Mouse (Mus musculus) heart, embryonic 14.5 days (tissue): Measurements from ENCODE around the gene Slc4a1ap. TPM values are rescaled to one million over a fixed set of nuclear protein-coding genes. Genes with fewer than 3 reads are reported as not detected.

Experiments used
- ATAC-seq: fragments of 200-750 bp; cut with Nextera tagmentation; 2 replicates; pipeline ENCODE4 v1.8.0; 2017; ENCODE audit warnings: low read depth, moderate TSS enrichment; ENCODE audit not compliant: insufficient number of reproducible peaks, insufficient read depth, low FRiP score
- H3K27ac ChIP-seq, 2 experiments: fragments of 200-500 bp in 1 of 2; fragments of 300-500 bp in 1 of 2; sonication (generic) in 1 of 2; replicated peaks in 1 of 2; 2 replicates each; pipeline ENCODE4 v1.5.1; 2012 to 2014; ENCODE audit warnings: low read depth in 2 of 2, low read length in 2 of 2, control low read depth in 1 of 2, mild to moderate bottlenecking in 1 of 2, mixed read lengths in 1 of 2; ENCODE audit not compliant: control insufficient read depth in 1 of 2, insufficient read depth in 1 of 2
- H3K27me3 ChIP-seq: fragments of 300-500 bp; sonication (generic); 2 replicates; pipeline ENCODE4 v1.6.1; 2014; ENCODE audit warnings: mild to moderate bottlenecking, low read length, control low read depth; ENCODE audit not compliant: control insufficient read depth, insufficient read depth
- H3K36me3 ChIP-seq: fragments of 300-500 bp; sonication (generic); 2 replicates; pipeline ENCODE4 v1.6.1; 2014; ENCODE audit warnings: mild to moderate bottlenecking, control low read depth, low read length, mixed read lengths; ENCODE audit not compliant: control insufficient read depth, insufficient read depth
- H3K4me1 ChIP-seq, 2 experiments: fragments of 200-500 bp in 1 of 2; fragments of 300-500 bp in 1 of 2; sonication (generic) in 1 of 2; 2 replicates each; pipeline ENCODE4 v1.6.1; 2012 to 2014; ENCODE audit warnings: low read length in 2 of 2, control low read depth in 1 of 2, mixed read lengths in 1 of 2; ENCODE audit not compliant: control insufficient read depth in 2 of 2, insufficient read depth in 2 of 2
- H3K4me2 ChIP-seq: fragments of 300-500 bp; sonication (generic); 2 replicates; pipeline ENCODE4 v1.6.1; 2014; ENCODE audit warnings: mild to moderate bottlenecking, low read length
- H3K4me3 ChIP-seq, 2 experiments: fragments of 200-500 bp in 1 of 2; fragments of 300-500 bp in 1 of 2; sonication (generic) in 1 of 2; 2 replicates each; pipeline ENCODE4 v1.5.1; 2012 to 2014; ENCODE audit warnings: low read length in 2 of 2, mild to moderate bottlenecking in 2 of 2, control low read depth in 1 of 2, low read depth in 1 of 2, moderate library complexity in 1 of 2; ENCODE audit not compliant: control insufficient read depth in 1 of 2, insufficient read depth in 1 of 2
- H3K9ac ChIP-seq: fragments of 300-500 bp; sonication (generic); 2 replicates; pipeline ENCODE4 v1.6.1; 2014; ENCODE audit warnings: mild to moderate bottlenecking, low read length
- H3K9me3 ChIP-seq: fragments of 300-500 bp; sonication (generic); 2 replicates; pipeline ENCODE4 v1.6.1; 2016; ENCODE audit warnings: low read length, control low read depth; ENCODE audit not compliant: control insufficient read depth
- WGBS: fragments of 180-500 bp; shearing (Covaris S2); extraction: QIAGEN DNeasy Blood & Tissue Kit; methylation state at CpG from one replicate; pipeline ENCODE4 v1.1.7; 2014; 5-methylcytosine and 5-hydroxymethylcytosine counted together
- polyA plus RNA-seq: library from polyadenylated mRNA; unstranded; fragments of >200 nt; fragmentation: Nextera tagmentation; extraction: Ambion mirVana; gene quantifications from 2 replicates; pipeline ENCODE4 v1.2.1, GENCODE M21; 2014

Slc4a1ap gene
- polyA plus RNA-seq, 1 experiment from 2014 or later = 17.6 TPM

- peak overlapping the region; percentile 66 for H3K9ac ChIP-seq
- no peaks in the 10 kb centered on the region for H3K9me3 ChIP-seq
- WGBS = 67% methylated on average over 6 of the region's 6 CpGs
- H3K4me2 ChIP-seq = peak overlapping the region; percentile 88
- peaks cover 10 to 14% of the 10 kb centered on the region in 2 experiments for H3K4me1 ChIP-seq
- no peaks in the 10 kb centered on the region for H3K27me3 ChIP-seq
- H3K4me3 ChIP-seq = peak overlapping the region in 1 of 2 experiments; percentile 40; a peak in 3 of 4 replicates
- ATAC-seq = no peak
- no peaks in the 10 kb centered on the region for H3K36me3 ChIP-seq
- H3K27ac ChIP-seq = no peak overlapping the region
Measured at GRCm38 (mm10) chr5:31597430-31597944, 70.7 kb downstream of the Slc4a1ap start.

DNA sequence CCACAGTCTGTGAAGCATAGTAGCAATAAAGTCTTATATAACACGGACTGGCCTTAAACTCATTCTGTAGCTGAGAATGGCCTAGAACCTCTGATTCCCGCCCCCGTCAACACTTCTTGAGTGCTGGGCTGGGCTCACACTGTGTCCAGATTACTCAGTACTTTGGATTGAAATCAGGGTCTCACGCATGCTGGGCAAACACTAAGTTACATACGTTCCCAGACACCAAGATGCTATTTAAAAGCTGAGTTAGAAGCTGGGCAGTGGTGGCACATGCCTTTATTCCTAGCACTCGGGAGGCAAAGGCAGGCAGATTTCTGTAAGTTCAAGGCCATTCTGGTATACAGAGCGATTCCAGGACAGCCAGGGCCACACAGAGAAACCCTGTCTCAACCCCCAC is 71.3 kb downstream of the Slc4a1ap start:
- WGBS = 76% methylated on average over 7 of the region's 7 CpGs
- Histone ChIP-seq H3K9ac (no peak overlapping the region), H3K9me3 (no peaks in the 10 kb centered on the region), H3K27me3 (no peaks in the 10 kb centered on the region), H3K4me3 (no peak overlapping the region), H3K36me3 (no peaks in the 10 kb centered on the region), H3K4me2 (no peak overlapping the region), H3K4me1 (peaks cover 10 to 14% of the 10 kb centered on the region in 2 experiments), H3K27ac (no peak overlapping the region)
- no peak for ATAC-seq

GRCm38 (mm10) chr5:31598579-31598978 is 71.8 kb downstream of the Slc4a1ap start:
- WGBS = 73% methylated on average over 4 of the region's 4 CpGs
- no peak overlapping the region for H3K27ac ChIP-seq
- no peak overlapping the region for H3K9ac ChIP-seq
- H3K27me3 ChIP-seq = no peaks in the 10 kb centered on the region
- H3K4me3 ChIP-seq = no peak overlapping the region
- ATAC-seq = no peak
- H3K36me3 ChIP-seq = no peaks in the 10 kb centered on the region
- no peak overlapping the region for H3K4me2 ChIP-seq
- H3K9me3 ChIP-seq = no peaks in the 10 kb centered on the region
- peaks cover 10 to 14% of the 10 kb centered on the region in 2 experiments for H3K4me1 ChIP-seq

GRCm38 (mm10) chr5:31599161-31599560 is 72.4 kb downstream of the Slc4a1ap start:
- Histone ChIP-seq H3K4me3 (no peak overlapping the region), H3K4me2 (no peak overlapping the region), H3K4me1 (peaks cover 10 to 14% of the 10 kb centered on the region in 2 experiments), H3K27ac (no peak overlapping the region), H3K9ac (no peak overlapping the region), H3K36me3 (no peaks in the 10 kb centered on the region), H3K27me3 (no peaks in the 10 kb centered on the region), H3K9me3 (no peaks in the 10 kb centered on the region)
- 85% methylated on average over 2 of the region's 2 CpGs for WGBS
- ATAC-seq = no peak

- 46% methylated on average over 7 of the region's 7 CpGs for WGBS
- Histone ChIP-seq H3K27ac (no peak overlapping the region), H3K4me2 (no peak overlapping the region), H3K27me3 (no peaks in the 10 kb centered on the region), H3K4me1 (peaks cover 10% of the 10 kb centered on the region in 2 experiments), H3K9ac (no peak overlapping the region), H3K36me3 (no peaks in the 10 kb centered on the region), H3K9me3 (no peaks in the 10 kb centered on the region), H3K4me3 (no peak overlapping the region)
- no peak for ATAC-seq
Measured at GRCm38 (mm10) chr5:31601162-31601722, 74.4 kb downstream of the Slc4a1ap start.

- peak; percentile 50; the same call in 1 of the 2 replicates for ATAC-seq
- no peak overlapping the region for H3K27ac ChIP-seq
- no peaks in the 10 kb centered on the region for H3K9me3 ChIP-seq
- peaks cover 2 to 4% of the 10 kb centered on the region in 2 experiments for H3K4me1 ChIP-seq
- no peaks in the 10 kb centered on the region for H3K27me3 ChIP-seq
- WGBS = 72% methylated on average over 1 of the region's 1 CpGs
- H3K9ac ChIP-seq = no peak overlapping the region
- H3K4me3 ChIP-seq = no peak overlapping the region
- no peaks in the 10 kb centered on the region for H3K36me3 ChIP-seq
- H3K4me2 ChIP-seq = no peak overlapping the region
Measured at GRCm38 (mm10) chr5:31602377-31602776, 75.6 kb downstream of the Slc4a1ap start.

- 64% methylated on average over 6 of the region's 6 CpGs for WGBS
Measured at GRCm38 (mm10) chr5:31603766-31604165, 77.0 kb downstream of the Slc4a1ap start.

DNA sequence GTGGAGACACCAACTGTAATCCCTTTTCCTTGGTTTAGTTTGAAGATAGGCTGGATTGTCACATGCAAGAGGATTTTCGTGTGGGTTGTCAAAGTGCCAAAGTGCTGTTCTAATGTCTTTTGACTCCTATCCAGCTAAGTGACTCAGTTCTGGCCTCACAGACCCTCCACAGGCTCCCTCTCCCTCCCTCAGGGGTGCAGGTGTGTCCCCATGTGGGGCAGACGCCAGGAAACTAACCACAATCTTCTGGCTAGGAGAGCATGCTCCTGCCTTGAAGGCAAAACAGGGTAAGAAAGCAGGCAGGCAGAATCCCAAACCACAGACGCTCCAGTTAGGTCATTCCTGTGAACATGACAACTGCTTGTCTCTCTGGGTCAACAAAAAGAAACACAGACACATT is 79.4 kb downstream of the Slc4a1ap start:
- H3K27ac ChIP-seq = no peak overlapping the region
- H3K4me1 ChIP-seq = peaks cover 0 to 2% of the 10 kb centered on the region in 2 experiments; a peak in 2 of 4 replicates
- WGBS = 59% methylated on average over 3 of the region's 3 CpGs
- ATAC-seq = no peak
- no peak overlapping the region for H3K9ac ChIP-seq
- H3K9me3 ChIP-seq = no peaks in the 10 kb centered on the region
- no peaks in the 10 kb centered on the region for H3K27me3 ChIP-seq
- no peaks in the 10 kb centered on the region for H3K36me3 ChIP-seq
- H3K4me2 ChIP-seq = no peak overlapping the region
- no peak overlapping the region for H3K4me3 ChIP-seq

More at GRCm38 (mm10) chr5:31603766-31604165, 77.0 kb downstream of the Slc4a1ap start:
- ATAC-seq = no peak
- no peak overlapping the region for H3K27ac ChIP-seq
- H3K4me3 ChIP-seq = no peak overlapping the region
- no peaks in the 10 kb centered on the region for H3K9me3 ChIP-seq
- peaks cover 0 to 2% of the 10 kb centered on the region in 2 experiments; a peak in 2 of 4 replicates for H3K4me1 ChIP-seq
- no peaks in the 10 kb centered on the region for H3K27me3 ChIP-seq
- no peaks in the 10 kb centered on the region for H3K36me3 ChIP-seq
- H3K4me2 ChIP-seq = no peak overlapping the region
- no peak overlapping the region for H3K9ac ChIP-seq
